Mouse (Mus musculus) splenic B cell, adult 2 months (primary cell): Measurements from ENCODE around the gene Insl3.
"Not testable (repeated sequence)": the region's sequence is repeated elsewhere in the genome, so short reads cannot be mapped to it uniquely, and the experiment has no call there.

Experiments
- DNase-seq: peaks from one replicate; pipeline ENCODE4 v3.0.0-alpha.2; 2011; ENCODE audit warnings: low read depth, low spot score
- H3K27me3 ChIP-seq: 2 replicates; pipeline ENCODE4 v1.6.1; 2012; ENCODE audit warnings: mild to moderate bottlenecking, low read length, moderate library complexity, mixed read lengths; ENCODE audit not compliant: control insufficient read depth, poor library complexity, insufficient read depth, severe bottlenecking
- H3K36me3 ChIP-seq: 2 replicates; pipeline ENCODE4 v1.6.1; 2012; ENCODE audit warnings: mild to moderate bottlenecking, low read length, moderate library complexity, mixed read lengths; ENCODE audit not compliant: control insufficient read depth, poor library complexity, insufficient read depth, severe bottlenecking

The Insl3 gene

DNA sequence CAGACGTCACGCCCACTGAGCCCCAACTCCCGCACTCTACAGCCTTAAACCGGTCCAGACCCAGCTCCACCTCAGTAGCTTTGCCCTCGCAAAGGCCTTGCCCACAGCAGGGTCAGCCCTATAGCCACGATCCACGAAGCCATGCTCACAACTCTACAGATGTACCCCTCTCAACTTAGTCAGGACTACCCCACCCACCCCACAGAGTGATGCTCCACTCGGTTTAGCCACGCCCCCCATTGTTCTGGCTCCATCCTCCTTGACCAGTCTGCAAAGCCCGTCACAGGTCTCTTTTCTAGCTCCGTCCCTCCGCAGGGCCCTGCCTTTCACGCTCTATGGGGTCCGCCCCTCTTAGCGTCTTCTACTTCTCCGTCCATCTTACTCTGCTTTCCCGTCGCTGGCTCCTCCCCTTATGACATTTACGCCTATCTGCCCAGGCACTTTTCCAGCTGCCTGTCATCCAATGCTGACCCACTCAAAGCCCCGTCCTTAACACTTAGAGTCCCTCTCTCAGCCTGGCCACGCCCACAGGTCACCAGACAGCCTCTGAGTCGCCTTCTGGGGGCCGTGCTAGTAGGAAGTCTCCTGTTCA lies 2.8 kb upstream of the Insl3 start:
- no peaks in the 10 kb centered on the region for H3K27me3 ChIP-seq
- peaks cover 26% of the 10 kb centered on the region for H3K36me3 ChIP-seq
- DNase-seq = no peak

DNA sequence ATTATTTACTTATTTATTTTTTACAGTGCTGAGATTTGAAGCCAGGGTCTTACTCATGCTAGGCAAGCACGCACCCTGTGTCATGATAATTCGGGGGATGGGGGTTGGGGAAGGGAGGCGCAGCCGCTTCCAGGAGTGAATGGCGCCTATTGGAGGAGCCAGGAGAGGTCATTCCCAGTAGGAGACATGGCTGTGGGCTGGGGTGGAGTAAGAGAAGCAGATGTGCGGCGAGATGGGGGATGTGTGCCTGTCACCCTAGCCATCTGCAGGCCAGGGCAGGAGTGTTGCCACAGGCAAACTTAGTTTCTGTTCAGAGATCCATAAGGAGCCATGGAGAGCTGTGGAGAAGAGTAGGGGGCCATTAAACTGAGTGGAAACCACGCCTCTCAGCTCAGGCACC lies 1.4 kb upstream of the Insl3 start:
- H3K36me3 ChIP-seq = peaks cover 24% of the 10 kb centered on the region
- DNase-seq = no peak
- H3K27me3 ChIP-seq = no peaks in the 10 kb centered on the region

DNA sequence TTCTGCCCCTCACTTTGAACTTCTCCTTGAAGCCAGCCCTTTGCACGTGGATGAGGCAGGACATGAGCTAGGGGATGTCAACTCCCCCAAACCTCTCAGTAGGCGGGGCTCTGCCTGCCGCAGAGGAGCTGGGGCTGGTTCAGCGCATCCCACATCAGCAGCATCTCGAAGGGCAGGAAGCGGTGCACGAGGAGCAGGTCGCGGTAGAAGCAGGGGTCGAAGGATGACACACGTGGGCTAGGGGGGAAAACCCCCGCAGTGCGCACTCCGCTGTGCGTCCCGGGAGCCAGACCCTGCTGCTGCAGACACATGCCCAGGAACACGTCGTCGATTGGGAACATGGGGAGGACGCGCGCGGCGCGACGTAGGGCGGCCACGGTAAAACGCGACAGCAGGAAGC lies 3.5 kb downstream of the Insl3 start:
- DNase-seq = peak; percentile 46
- H3K36me3 ChIP-seq = peaks cover 2% of the 10 kb centered on the region; the same call in 1 of the 2 replicates
- H3K27me3 ChIP-seq = peaks cover 4% of the 10 kb centered on the region; the same call in 1 of the 2 replicates

DNA sequence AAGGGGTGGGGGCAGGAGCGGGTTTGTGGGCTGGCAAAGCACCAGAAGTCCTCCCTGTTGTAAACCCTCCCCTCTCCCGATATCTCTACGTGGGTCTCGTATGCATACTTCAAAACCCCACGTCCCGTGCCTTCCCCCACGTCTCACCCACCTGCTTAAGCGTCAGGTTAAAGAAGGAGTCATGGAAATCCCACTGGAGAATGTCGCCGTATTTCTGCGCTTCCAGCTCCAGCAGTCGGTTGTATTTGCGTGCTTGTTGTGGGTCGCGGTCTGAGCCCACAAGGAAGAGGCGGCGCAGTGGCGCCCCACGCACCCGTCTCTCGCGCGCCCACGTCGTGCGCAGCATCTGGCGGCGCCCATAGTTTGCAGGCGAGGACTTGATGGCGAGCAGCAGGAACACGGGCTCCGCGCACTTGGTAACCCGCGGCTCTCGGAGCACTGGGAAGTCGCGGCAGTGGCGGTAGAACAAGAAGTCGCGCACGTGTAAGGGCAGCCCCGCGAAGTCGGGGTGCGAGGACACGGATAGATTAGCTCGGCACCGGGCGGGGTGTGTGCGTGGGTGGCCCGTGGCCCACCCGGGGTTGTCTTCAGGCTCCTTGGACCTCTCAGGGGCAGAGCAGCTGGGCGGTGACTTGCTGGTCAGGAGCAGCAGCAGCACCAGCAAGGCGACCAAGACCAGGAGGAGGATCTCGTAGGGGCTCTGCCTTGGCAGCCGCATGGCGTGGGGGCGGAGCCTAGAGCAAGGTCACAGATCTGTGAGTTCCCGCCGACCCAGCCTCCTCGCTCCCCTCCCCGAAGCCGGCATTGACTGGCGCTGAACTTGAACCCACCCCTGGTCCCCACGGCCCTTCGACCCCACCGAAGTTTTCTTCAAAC lies 4.4 kb downstream of the Insl3 start:
- H3K36me3 ChIP-seq = no peaks in the 10 kb centered on the region
- peak; percentile 45 for DNase-seq
- H3K27me3 ChIP-seq = peaks cover 4% of the 10 kb centered on the region; the same call in 1 of the 2 replicates

DNA sequence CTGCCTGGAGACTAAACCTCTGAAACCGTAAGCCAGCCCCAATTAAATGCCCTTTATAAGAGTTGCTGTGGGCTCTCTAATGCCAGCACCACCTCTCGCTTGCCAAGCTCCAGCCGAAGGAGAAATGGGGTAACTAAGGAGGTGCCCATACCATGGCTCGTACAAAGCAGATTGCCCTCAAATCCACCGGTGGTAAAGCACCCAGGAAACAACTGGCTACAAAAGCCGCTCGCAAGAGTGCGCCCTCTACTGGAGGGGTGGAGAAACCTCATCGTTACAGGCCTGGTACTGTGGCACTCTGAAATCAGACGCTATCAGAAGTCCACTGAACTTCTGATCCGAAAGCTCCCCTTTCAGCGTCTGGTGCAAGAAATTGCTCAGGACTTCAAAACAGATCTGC lies 6.4 kb downstream of the Insl3 start:
- not testable (repeated sequence) for DNase-seq, H3K36me3 ChIP-seq, H3K27me3 ChIP-seq

DNA sequence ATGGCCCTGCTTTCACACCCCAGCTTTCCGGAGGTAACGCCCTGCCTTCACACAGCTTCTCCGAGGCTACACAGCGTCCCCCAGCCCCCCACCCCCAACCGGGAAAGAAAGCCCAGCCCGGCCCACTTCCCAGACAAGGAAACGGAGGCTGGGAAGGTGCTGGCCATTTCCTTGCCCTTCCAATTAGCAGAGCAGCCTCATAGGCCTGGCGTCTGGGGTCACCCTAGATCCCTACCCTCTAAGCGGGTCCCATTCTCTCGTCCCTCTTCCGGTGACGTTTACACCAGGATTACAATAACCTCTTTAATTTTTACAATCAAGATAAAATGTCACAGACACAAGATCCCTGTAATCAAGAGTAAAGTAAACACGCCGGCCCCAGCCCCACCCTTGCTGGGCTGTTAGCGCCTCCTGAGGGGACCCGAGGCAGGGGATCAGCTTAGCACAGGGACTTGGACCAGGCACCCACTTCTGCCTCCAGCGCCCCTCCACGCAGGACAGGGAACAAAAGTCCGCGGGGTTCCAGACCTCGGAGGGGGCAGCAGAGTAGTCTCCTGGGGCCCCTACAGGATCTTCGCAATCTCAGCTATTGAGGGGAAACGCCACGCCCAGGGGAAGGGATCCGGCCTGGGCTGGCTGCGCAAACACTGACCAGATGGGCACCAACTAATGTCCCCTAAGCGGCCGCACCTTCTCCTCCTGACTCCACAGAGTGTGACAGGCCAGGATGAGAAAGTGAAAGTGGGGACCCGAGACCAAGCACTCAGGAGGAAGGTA lies 11.7 kb downstream of the Insl3 start:
- Histone ChIP-seq H3K36me3 (no peaks in the 10 kb centered on the region), H3K27me3 (no peaks in the 10 kb centered on the region)
- peak; percentile 34 for DNase-seq

DNA sequence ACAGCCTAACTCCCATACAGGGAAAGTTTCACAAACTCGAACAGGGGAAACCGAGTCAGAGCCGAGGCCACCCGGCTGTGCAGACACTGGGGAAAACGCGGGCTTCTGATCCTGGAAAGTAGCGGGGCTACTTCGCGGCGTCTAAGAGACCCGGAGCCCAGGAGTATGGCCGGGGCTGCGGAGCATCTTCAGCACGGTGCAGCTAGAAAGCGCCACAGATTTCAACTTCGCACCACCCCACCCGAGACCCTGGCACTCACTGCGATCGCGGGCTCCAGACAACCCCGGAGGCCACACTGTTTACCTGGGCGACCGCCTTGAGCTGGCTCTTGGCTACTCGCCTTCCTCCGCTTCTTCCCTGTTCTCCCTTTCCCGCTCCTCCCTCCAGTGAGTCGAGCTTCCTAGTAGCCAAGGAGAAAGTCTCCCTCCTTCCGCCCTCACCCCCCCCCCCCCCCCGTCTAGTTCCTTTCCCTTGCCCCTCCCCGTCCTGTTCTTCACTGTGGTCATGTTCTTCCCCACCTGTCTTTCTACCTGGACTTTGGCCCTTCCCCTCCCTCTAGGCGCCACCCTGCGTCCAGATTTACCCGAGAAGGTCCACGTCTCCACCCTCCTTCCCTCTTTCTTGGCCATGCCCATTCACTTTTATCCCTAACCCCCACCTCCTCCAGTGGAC lies 12.5 kb downstream of the Insl3 start, which contains the start of gene B3gnt3:
TSS of gene B3gnt3 (minus strand) at position 376 of the 673 bp plus-strand sequence.
- H3K36me3 ChIP-seq = no peaks in the 10 kb centered on the region
- DNase-seq = no peak
- H3K27me3 ChIP-seq = no peaks in the 10 kb centered on the region

DNA sequence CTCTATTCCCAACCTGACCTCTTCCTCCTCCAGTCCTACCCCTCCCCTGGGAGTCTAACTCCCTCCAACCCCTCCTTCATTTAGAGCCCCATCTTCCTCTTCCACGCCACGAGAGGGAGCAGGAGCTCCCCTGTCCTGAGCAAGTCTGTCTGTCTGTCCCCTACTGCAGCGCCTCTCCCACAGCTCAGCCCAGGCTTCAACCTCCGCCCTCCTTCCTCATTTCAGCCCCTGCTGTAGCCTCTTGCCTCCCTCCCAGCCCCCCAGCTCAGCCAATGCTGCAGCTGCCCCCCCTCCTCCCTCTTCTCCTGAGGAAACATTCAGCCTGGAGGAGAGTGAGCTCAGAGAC lies 13.0 kb downstream of the Insl3 start:
- DNase-seq = peak; percentile 59
- Histone ChIP-seq H3K27me3 (no peaks in the 10 kb centered on the region), H3K36me3 (no peaks in the 10 kb centered on the region)

DNA sequence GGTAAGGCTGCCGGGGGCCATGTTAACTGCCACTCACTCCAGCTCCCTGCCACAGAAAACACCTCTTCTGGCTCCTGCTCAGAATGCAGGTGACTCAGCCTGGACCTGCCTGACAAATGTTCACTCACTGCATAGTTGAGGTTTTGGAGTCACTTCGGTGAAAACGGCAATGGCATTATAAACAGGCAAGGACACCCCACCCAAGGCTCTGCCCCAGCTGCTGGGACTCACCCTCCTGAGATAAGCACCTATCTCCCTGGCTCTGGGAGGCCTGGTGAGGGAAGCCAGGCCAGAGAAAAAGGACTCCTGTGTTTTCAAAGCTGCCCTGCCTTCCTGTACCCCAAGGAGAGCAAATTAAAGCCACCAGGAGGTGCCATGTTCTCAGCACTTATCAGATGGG lies 13.9 kb downstream of the Insl3 start:
- DNase-seq = no peak
- no peaks in the 10 kb centered on the region for H3K36me3 ChIP-seq
- no peaks in the 10 kb centered on the region for H3K27me3 ChIP-seq

DNA sequence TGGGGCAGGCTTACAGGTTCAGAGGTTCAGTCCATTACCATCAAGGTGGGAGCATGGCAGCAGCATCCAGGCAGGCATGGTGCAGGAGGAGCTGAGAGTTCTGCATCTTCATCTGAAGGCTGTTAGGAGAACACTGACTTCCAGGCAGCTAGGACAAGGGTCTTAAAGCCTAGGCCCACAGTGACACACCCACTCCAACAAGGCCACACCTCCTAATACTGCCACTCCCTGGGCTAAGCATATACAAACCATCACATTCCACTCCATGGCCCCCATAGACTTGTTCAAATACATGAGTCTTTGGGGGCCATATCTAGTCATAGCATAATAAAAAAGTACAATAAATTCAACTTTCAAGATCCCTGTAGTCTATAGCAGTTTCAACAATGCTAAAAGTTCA lies 14.4 kb downstream of the Insl3 start:
- not testable (repeated sequence) for DNase-seq, H3K36me3 ChIP-seq

DNA sequence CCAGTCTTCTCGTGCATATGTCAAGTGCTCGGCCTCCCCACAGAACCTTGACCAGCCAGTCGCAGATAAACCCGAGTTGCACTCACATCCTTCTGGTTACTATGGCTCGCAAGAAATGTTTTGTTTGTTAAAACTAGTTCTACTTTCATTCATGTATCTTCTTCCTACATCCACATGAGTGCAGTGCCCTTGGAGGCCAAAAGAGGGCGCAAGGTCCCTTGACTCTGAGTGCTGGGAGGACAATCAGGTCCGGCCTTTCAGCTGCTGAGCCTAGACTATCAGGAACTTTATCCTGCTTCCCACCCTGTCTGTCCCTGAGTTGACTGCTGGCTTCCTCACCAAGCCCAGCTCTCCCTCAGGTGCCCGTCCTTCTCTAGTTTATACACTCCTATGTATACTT lies 18.9 kb downstream of the Insl3 start:
- Histone ChIP-seq H3K36me3 (peaks cover 10% of the 10 kb centered on the region), H3K27me3 (no peaks in the 10 kb centered on the region)
- peak; percentile 84 for DNase-seq

More for the DNA sequence above, 14.4 kb downstream of the Insl3 start:
- H3K27me3 ChIP-seq = not testable (repeated sequence)

DNA sequence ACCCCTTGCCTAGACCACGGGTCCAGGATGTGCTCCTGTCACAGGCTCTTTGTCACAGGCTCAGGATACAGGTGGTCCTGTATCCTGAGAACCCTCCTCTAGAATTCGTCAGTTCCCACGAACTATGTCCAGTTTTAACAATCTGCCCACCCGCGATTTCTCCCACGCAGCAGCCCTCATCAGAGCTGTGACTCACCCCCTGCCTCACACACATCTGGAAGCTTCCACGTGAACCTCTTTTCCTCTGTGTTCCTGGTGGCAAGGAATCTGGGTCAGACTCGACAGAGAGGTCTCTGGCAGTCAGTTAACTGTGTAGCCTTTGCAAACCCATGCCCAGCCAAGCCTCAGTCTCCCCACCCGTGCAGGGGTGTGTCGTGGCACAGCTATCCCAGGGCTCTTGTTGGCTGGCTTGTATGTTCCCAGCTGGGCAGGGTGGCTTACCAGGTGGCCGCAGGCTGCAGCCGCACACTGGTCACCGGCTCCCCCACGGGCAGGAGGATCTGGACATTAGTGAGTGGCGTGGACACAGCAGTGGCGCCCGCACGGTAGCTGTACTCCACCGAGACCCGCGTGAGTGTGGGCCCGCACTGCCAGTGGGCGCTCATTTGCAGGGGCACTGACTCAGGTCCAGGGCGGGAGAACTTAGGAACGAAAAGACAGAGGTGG lies 20.3 kb downstream of the Insl3 start:
- DNase-seq = no peak
- Histone ChIP-seq H3K36me3 (peaks cover 13% of the 10 kb centered on the region), H3K27me3 (no peaks in the 10 kb centered on the region)

DNA sequence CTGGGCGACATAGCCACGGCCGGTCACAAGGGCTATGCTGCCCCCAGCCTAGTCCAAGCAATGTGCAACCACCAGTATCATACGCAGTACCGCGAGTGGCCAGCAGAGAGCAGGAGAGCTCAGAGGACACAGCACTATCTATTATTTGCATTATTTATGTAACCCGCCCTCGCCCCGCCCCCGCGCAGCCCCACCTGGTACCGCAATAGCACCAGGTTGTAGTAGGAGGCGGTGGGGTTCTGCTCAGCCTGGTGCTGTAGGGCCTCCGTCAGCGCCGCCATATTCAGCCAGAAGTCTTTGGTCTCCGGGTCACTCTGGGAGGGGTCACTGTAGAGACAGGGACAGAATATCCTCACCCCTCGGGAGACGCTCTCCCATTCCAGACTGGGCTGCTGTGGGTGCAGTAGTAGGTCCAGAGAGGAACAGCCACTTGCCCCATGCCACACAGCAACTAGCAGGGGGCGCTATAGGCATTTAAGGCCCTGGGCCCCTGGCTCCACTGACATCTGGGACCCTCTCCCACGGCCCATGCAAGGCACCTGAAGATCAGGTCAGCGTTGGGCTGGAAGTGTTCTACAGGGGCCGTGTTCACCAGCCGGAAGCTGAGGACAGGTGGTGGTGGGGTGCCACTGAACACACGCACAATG lies 20.9 kb downstream of the Insl3 start:
- peak; percentile 86 for DNase-seq
- Histone ChIP-seq H3K27me3 (no peaks in the 10 kb centered on the region), H3K36me3 (peaks cover 16% of the 10 kb centered on the region)

DNA sequence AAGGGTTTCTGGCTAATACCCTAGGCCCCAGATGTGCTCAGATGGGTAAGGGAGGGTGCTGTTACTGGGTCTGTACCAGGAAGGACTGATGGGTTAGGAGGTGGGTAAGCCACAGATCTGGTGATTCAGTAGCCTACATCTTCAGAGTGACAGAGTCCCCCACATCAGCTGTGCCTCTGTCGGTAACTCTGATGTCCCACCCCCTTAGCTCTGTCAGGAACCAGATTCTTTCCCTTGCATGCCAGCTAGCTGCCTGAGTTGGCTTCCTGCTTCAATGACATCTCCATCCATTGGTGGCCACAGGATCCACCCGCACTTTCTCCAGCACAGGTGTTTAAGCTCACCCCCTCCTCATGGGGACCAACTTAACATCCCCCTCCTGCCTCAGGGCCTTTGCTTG lies 22.6 kb downstream of the Insl3 start:
- Histone ChIP-seq H3K27me3 (no peaks in the 10 kb centered on the region), H3K36me3 (peaks cover 16% of the 10 kb centered on the region)
- no peak for DNase-seq
